Mouse (Mus musculus) CH12.LX (cell line): ENCODE results near the gene Adgra1. TPM values are rescaled to one million over a fixed set of nuclear protein-coding genes. Genes with fewer than 3 reads are reported as not detected.

Experiments
- DNase-seq: peaks from one replicate; pipeline ENCODE4 v3.0.0-alpha.2; 2013; ENCODE audit errors: extremely low read depth
- H3K27ac ChIP-seq: 2 replicates; pipeline ENCODE4 v1.5.1; 2012; ENCODE audit warnings: low read depth, mild to moderate bottlenecking, control low read depth, moderate library complexity; ENCODE audit not compliant: insufficient read depth
- H3K27me3 ChIP-seq: replicated peaks from 2 replicates; pipeline ENCODE3; 2012; ENCODE audit warnings: inconsistent platforms
- H3K36me3 ChIP-seq, 2 experiments: replicated peaks in 1 of 2; 2 replicates each; pipeline versions ENCODE3 to v1.6.1; 2012; ENCODE audit warnings: inconsistent platforms in 1 of 2, low read length in 1 of 2, mild to moderate bottlenecking in 1 of 2, mixed read lengths in 1 of 2, moderate library complexity in 1 of 2; ENCODE audit not compliant: control insufficient read depth in 1 of 2, insufficient read depth in 1 of 2
- H3K4me1 ChIP-seq, 2 experiments: 2 replicates each; pipeline ENCODE4 v1.6.1; 2012; ENCODE audit warnings: inconsistent platforms in 1 of 2, moderate library complexity in 1 of 2; ENCODE audit not compliant: insufficient read depth in 2 of 2, control insufficient read depth in 1 of 2
- H3K4me2 ChIP-seq: 2 replicates; pipeline ENCODE4 v1.6.1; 2012; ENCODE audit warnings: low read depth, mild to moderate bottlenecking, control low read depth; ENCODE audit not compliant: poor library complexity, insufficient read depth, severe bottlenecking
- H3K4me3 ChIP-seq, 3 experiments: fragments of 150-350 bp in 1 of 3; sonication (generic) in 1 of 3; replicated peaks in 1 of 3; 2 replicates each; pipeline versions ENCODE3 to v1.5.1; 2011 to 2012; ENCODE audit warnings: low read depth in 2 of 3, low read length in 2 of 3, mild to moderate bottlenecking in 2 of 3, moderate library complexity in 2 of 3, control low read depth in 1 of 3, improper control_type of control experiment in 1 of 3, inconsistent platforms in 1 of 3, mixed read lengths in 1 of 3; ENCODE audit not compliant: poor library complexity in 1 of 3
- H3K79me2 ChIP-seq: replicated peaks from 2 replicates; pipeline ENCODE4 v1.6.1; 2012; ENCODE audit warnings: mild to moderate bottlenecking, moderate library complexity; ENCODE audit not compliant: control insufficient read depth, poor library complexity, insufficient read depth, severe bottlenecking; ENCODE audit errors: extremely low read depth
- H3K9ac ChIP-seq: 2 replicates; pipeline ENCODE4 v1.6.1; 2012; ENCODE audit warnings: low read depth, mild to moderate bottlenecking, control low read depth, moderate library complexity; ENCODE audit not compliant: insufficient read depth
- H3K9me3 ChIP-seq: replicated peaks from 2 replicates; pipeline ENCODE3; 2012; ENCODE audit warnings: low read length, inconsistent platforms, mixed read lengths
- BHLHE40 ChIP-seq: IDR thresholded peaks from 2 replicates; pipeline ENCODE4 v1.6.1; 2011; ENCODE audit warnings: mild to moderate bottlenecking, low read depth, low read length, improper control_type of control experiment
- E2F4 ChIP-seq: IDR thresholded peaks from 2 replicates; pipeline ENCODE4 v1.6.1; 2011; ENCODE audit warnings: low read depth, low read length, improper control_type of control experiment; ENCODE audit not compliant: insufficient replicate concordance
- ELF1 ChIP-seq: IDR thresholded peaks from 2 replicates; pipeline ENCODE4 v1.6.1; 2014; ENCODE audit warnings: low read depth, mild to moderate bottlenecking, inconsistent platforms, low read length, improper control_type of control experiment
- ETS1 ChIP-seq: conservative IDR thresholded peaks from 2 replicates; pipeline ENCODE4 v1.6.1; 2012; ENCODE audit warnings: low read depth, mild to moderate bottlenecking, inconsistent platforms, low read length, improper control_type of control experiment, moderate library complexity
- GABPA ChIP-seq: IDR thresholded peaks from 2 replicates; pipeline ENCODE4 v1.6.1; 2012; ENCODE audit warnings: low read depth, low read length, improper control_type of control experiment, inconsistent platforms; ENCODE audit not compliant: insufficient replicate concordance
- HCFC1 ChIP-seq: IDR thresholded peaks from 2 replicates; pipeline ENCODE4 v1.6.1; 2012; ENCODE audit warnings: low read depth, mild to moderate bottlenecking, inconsistent platforms, low read length, improper control_type of control experiment
- IRF4 ChIP-seq: IDR thresholded peaks from 2 replicates; pipeline ENCODE4 v1.6.1; 2014; ENCODE audit warnings: low read depth, mild to moderate bottlenecking, inconsistent platforms, low read length, improper control_type of control experiment
- JUND ChIP-seq: conservative IDR thresholded peaks from 2 replicates; pipeline ENCODE4 v1.6.1; 2011; ENCODE audit warnings: low read depth, low read length, improper control_type of control experiment
- KAT2A ChIP-seq: IDR thresholded peaks from 2 replicates; pipeline ENCODE4 v1.6.1; 2012; ENCODE audit warnings: low read length, improper control_type of control experiment, inconsistent platforms; ENCODE audit not compliant: insufficient replicate concordance
- MAFK ChIP-seq: IDR thresholded peaks from 2 replicates; pipeline ENCODE4 v1.6.1; 2011; ENCODE audit warnings: low read length, improper control_type of control experiment; ENCODE audit not compliant: insufficient replicate concordance
- MAX ChIP-seq: IDR thresholded peaks from 2 replicates; pipeline ENCODE4 v1.6.1; 2011; ENCODE audit warnings: low read length, improper control_type of control experiment
- MAZ ChIP-seq: IDR thresholded peaks from 2 replicates; pipeline ENCODE4 v1.6.1; 2012; ENCODE audit warnings: low read depth, mild to moderate bottlenecking, inconsistent platforms, low read length, improper control_type of control experiment, moderate library complexity
- RAD21 ChIP-seq: IDR thresholded peaks from 2 replicates; pipeline ENCODE4 v1.6.1; 2011; ENCODE audit warnings: low read depth, mild to moderate bottlenecking, low read length, improper control_type of control experiment, moderate library complexity
- RCOR1 ChIP-seq: conservative IDR thresholded peaks from 2 replicates; pipeline ENCODE4 v1.6.1; 2012; ENCODE audit warnings: low read depth, mild to moderate bottlenecking, inconsistent platforms, low read length, improper control_type of control experiment
- SMC3 ChIP-seq: IDR thresholded peaks from 2 replicates; pipeline ENCODE4 v1.6.1; 2011; ENCODE audit warnings: low read depth, low read length, improper control_type of control experiment
- TCF12 ChIP-seq: IDR thresholded peaks from 2 replicates; pipeline ENCODE4 v1.6.1; 2014; ENCODE audit warnings: low read depth, mild to moderate bottlenecking, inconsistent platforms, low read length, improper control_type of control experiment
- ZMIZ1 ChIP-seq: IDR thresholded peaks from 2 replicates; pipeline ENCODE4 v1.6.1; 2012; ENCODE audit warnings: low read depth, mild to moderate bottlenecking, inconsistent platforms, low read length, improper control_type of control experiment
- dilution Hi-C: fragments of 300-500 bp; cut with MboI; formaldehyde crosslinking; loops from 2 replicates; pipeline ENCODE4 v1.14.3; 2020; ENCODE audit warnings: low sequenced_read_pairs; ENCODE audit not compliant: extremely low pct_unique_long_range_greater_than_20kb, extremely low pct_ligation_motif_present
- in situ Hi-C: fragments of 300-500 bp; cut with MboI; formaldehyde crosslinking; loops from 3 replicates; pipeline ENCODE4 v1.14.3; 2019; ENCODE audit warnings: low sequenced_read_pairs, low pct_ligation_motif_present, low pct_unique_long_range_greater_than_20kb, mixed read lengths
- polyA plus RNA-seq: library from polyadenylated mRNA; unstranded; fragments of >175 nt; gene quantifications from 2 replicates; pipeline ENCODE4 v1.2.1, GENCODE M21; 2012; ENCODE audit warnings: low read depth; ENCODE audit not compliant: insufficient read length
- total RNA-seq, 2 experiments: library from RNA; depleted of rRNA; stranded (reverse); fragments of 300-350 nt in 1 of 2; fragments of >200 nt in 1 of 2; gene quantifications; 2 replicates each; pipeline ENCODE4 v1.2.3; 2012 to 2014

The Adgra1 gene
- total and polyA plus RNA-seq, 3 experiments, result not detected

DNA sequence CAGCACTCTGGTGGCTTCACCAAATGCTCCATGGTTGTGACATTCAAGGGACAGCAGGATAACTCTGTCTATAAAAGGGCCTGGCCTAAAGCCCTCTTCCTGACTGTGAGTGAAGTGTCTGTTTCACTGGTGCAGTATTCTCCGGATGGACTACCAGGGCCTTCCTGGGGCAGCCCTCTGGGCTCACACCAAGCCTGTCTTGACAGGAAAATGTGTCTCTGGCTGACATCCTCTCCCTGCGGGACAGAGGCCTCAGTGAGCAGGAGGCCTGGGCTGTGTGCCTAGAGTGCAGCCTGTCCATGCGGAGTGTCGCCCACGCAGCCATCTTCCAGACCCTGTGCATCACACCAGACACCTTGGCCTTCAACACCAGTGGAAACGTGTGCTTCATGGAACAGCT, 66.9 kb downstream of the Adgra1 start:
- Histone ChIP-seq H3K36me3 (no peaks in the 10 kb centered on the region), H3K9me3 (no peaks in the 10 kb centered on the region), H3K4me3 (no peak overlapping the region), H3K79me2 (no peaks in the 10 kb centered on the region), H3K9ac (no peak overlapping the region), H3K27ac (no peak overlapping the region), H3K27me3 (peaks cover 17% of the 10 kb centered on the region), H3K4me2 (no peak overlapping the region), H3K4me1 (peaks cover under 1 to 24% of the 10 kb centered on the region in 2 experiments; a peak in 3 of 4 replicates)
- dilution Hi-C loops (no loop called here), in situ Hi-C loops (loop anchor here (10.0 kb wide), 1 partner anchor 164 kb away; no protein-coding TSS in a partner anchor)
- TF ChIP-seq TCF12 (no peak), ZMIZ1 (no peak), MAFK (no peak), E2F4 (no peak), MAZ (no peak), MAX (no peak), SMC3 (no peak), GABPA (no peak), JUND (no peak)
- DNase-seq, result no peak

DNA sequence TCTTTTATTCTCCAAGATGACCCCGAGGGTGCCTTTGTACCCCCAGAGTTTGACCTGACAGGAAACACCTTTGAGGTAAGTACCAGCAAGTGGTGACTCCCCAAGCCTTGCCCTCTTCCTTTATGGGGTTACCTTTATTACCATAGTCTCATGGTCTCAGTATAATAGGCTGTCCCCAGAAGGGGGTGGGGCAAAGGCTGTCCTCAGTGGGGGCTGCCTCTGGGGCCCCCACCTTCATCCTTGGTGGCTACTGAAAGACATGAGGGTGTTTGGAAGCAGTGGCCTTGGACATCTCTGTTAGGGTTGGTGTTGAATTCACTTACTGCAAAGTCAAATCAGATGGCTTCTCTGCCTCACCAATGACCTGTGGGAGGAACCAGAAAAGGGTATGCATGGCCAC, 68.0 kb downstream of the Adgra1 start:
- H3K27ac ChIP-seq, result no peak overlapping the region
- in situ Hi-C loops (loop anchor here (10.0 kb wide), 1 partner anchor 163 kb away; no protein-coding TSS in a partner anchor), dilution Hi-C loops (no loop called here)
- H3K4me2 ChIP-seq, result no peak overlapping the region
- TF ChIP-seq KAT2A, result no peak
- no peak for TF ChIP-seq IRF4
- TF ChIP-seq RCOR1, result no peak
- no peak for TF ChIP-seq ZMIZ1
- no peak for TF ChIP-seq TCF12
- no peak for TF ChIP-seq ETS1
- no peak for TF ChIP-seq RAD21
- no peak for TF ChIP-seq JUND
- no peak for TF ChIP-seq BHLHE40
- no peak for TF ChIP-seq ELF1
- TF ChIP-seq HCFC1, result no peak
- H3K36me3 ChIP-seq, result no peaks in the 10 kb centered on the region
- H3K27me3 ChIP-seq, result peaks cover 11% of the 10 kb centered on the region
- H3K79me2 ChIP-seq, result no peaks in the 10 kb centered on the region
- H3K4me1 ChIP-seq, result peaks cover 11 to 35% of the 10 kb centered on the region in 2 experiments
- H3K4me3 ChIP-seq, result no peak overlapping the region
- H3K9ac ChIP-seq, result no peak overlapping the region
- no peaks in the 10 kb centered on the region for H3K9me3 ChIP-seq
- DNase-seq, result no peak
